Comparison of ENCODE assay signal across 26 mouse cellular contexts in genomic region chr14:48504566-48504950, GRCm38 (mm10). TPM values are rescaled to one million over a fixed set of nuclear protein-coding genes. Genes with fewer than 3 reads are reported as not detected.
A peak's percentile ranks its signal among the peaks of the same experiment; 100 is the strongest.
DNase-seq lines count a peak whose midpoint lies in the region; ATAC-seq and TF ChIP-seq lines count a peak whose summit lies in the region.
"Had no signal": no experiment of that assay in that cellular context is flagged by ENCODE, and none has a peak within 500 bp of the region (broad histone marks: within the 10 kb centered on the region; RNA-seq: fewer than 3 reads in every experiment).

No protein-coding gene starts in this region.

- H3K9me3 ChIP-seq in heart, embryonic 12.5 days (replicated peaks), result no peaks in the 10 kb centered on the region
- H3K9me3 ChIP-seq in midbrain, embryonic 10.5 days (replicated peaks), result no peaks in the 10 kb centered on the region
- no peaks in the 10 kb centered on the region for H3K9me3 ChIP-seq in midbrain, postnatal 0 days (ENCODE audit: low read length)
- H3K9me3 ChIP-seq in E14TG2a.4 (ENCODE audit: low read length), result no peaks in the 10 kb centered on the region
- H3K9me3 ChIP-seq: embryonic facial prominence, embryonic 13.5 days; forebrain, embryonic 13.5 days; G1E; heart, embryonic 15.5 days; limb, embryonic 10.5 days; limb, embryonic 15.5 days; liver, embryonic 13.5 days; megakaryocyte, embryonic 14.5 days had no signal

- no peak overlapping the region for H3K4me2 ChIP-seq in heart, embryonic 12.5 days
- H3K4me2 ChIP-seq in midbrain, postnatal 0 days (ENCODE audit: low read depth, low read length, poor library complexity, severe bottlenecking), result no peak overlapping the region
- H3K4me2 ChIP-seq: embryonic facial prominence, embryonic 13.5 days; heart, embryonic 15.5 days; limb, embryonic 15.5 days; liver, embryonic 13.5 days had no signal

- TF ChIP-seq CTCF in midbrain, postnatal 0 days (IDR thresholded peaks at IDR 0.05), result no peak
- TF ChIP-seq CTCF in E14TG2a.4 (conservative IDR thresholded peaks at IDR 0.05; ENCODE audit: low read length), result no peak

- H3K27ac ChIP-seq in heart, embryonic 12.5 days (ENCODE audit: poor library complexity, severe bottlenecking), result no peak overlapping the region
- H3K27ac ChIP-seq in midbrain, embryonic 10.5 days (replicated peaks), result peak overlapping the region; percentile 71
- no peak overlapping the region for H3K27ac ChIP-seq in midbrain, postnatal 0 days (ENCODE audit: low read depth, low read length)
- H3K27ac ChIP-seq: embryonic facial prominence, embryonic 13.5 days; forebrain, embryonic 13.5 days; heart, embryonic 15.5 days; limb, embryonic 15.5 days; liver, embryonic 13.5 days had no signal

- H3K27me3 ChIP-seq in heart, embryonic 12.5 days (replicated peaks), result no peaks in the 10 kb centered on the region
- H3K27me3 ChIP-seq in midbrain, embryonic 10.5 days (ENCODE audit: low read depth, poor library complexity, severe bottlenecking), result peaks cover 80% of the 10 kb centered on the region
- H3K27me3 ChIP-seq in midbrain, postnatal 0 days (ENCODE audit: insufficient read depth, low read length), result 0 out of 2 replicates have a peak, but pooled peaks cover under 1% of the 10 kb centered on the region
- H3K27me3 ChIP-seq in E14TG2a.4 (ENCODE audit: insufficient read depth, low read length), result peaks cover 51% of the 10 kb centered on the region
- H3K27me3 ChIP-seq: embryonic facial prominence, embryonic 13.5 days; heart, embryonic 15.5 days; limb, embryonic 15.5 days; liver, embryonic 13.5 days; megakaryocyte, embryonic 14.5 days had no signal

- peaks cover 20% of the 10 kb centered on the region for H3K36me3 ChIP-seq in heart, embryonic 12.5 days
- H3K36me3 ChIP-seq in midbrain, embryonic 10.5 days, result peaks cover 12% of the 10 kb centered on the region
- H3K36me3 ChIP-seq in midbrain, postnatal 0 days (ENCODE audit: insufficient read depth, low read length), result peaks cover 10% of the 10 kb centered on the region
- H3K36me3 ChIP-seq in E14TG2a.4 (ENCODE audit: insufficient read depth, low read length), result no peaks in the 10 kb centered on the region

- peak; percentile 56 for DNase-seq in heart, adult 11 months
- DNase-seq in midbrain, embryonic 10.5 days (ENCODE audit: low spot score), result no peak
- no peak for DNase-seq in midbrain, postnatal 0 days (ENCODE audit: low spot score)
- DNase-seq in ES-CJ7 (ENCODE audit: low read depth, low spot score), result peak; percentile 53
- DNase-seq in layer of hippocampus, postnatal 14 days (ENCODE audit: low spot score in 2 of 2), result no peak
- DNase-seq in cerebellum, postnatal 10 days, result no peak
- DNase-seq: adrenal gland, postnatal 25 days; cerebellum, adult 11-12 months; cerebellum, adult 9-11 months; kidney, adult 9 months; liver, embryonic 13.5 days; lung, adult 18-20 months; lung, postnatal 4 days; right cerebral cortex, postnatal 14 days had no signal

- H3K9ac ChIP-seq in heart, embryonic 12.5 days, result no peak overlapping the region
- no peak overlapping the region for H3K9ac ChIP-seq in midbrain, postnatal 0 days (replicated peaks; ENCODE audit: low read length, poor library complexity, severe bottlenecking)
- H3K9ac ChIP-seq: embryonic facial prominence, embryonic 13.5 days; forebrain, embryonic 13.5 days; heart, embryonic 15.5 days; limb, embryonic 15.5 days; liver, embryonic 13.5 days had no signal

- no peak for ATAC-seq in heart, embryonic 12.5 days (ENCODE audit: insufficient number of reproducible peaks, low FRiP score)
- no peak for ATAC-seq in midbrain, postnatal 0 days (ENCODE audit: low FRiP score)
- ATAC-seq: CD4-positive, CD25-positive, alpha-beta regulatory T cell, adult 4 months; forebrain, embryonic 13.5 days; intestine, postnatal 0 days; lung, postnatal 0 days had no signal

- no peaks in the 10 kb centered on the region for H3K4me1 ChIP-seq in heart, embryonic 12.5 days (replicated peaks)
- H3K4me1 ChIP-seq in midbrain, embryonic 10.5 days, result peaks cover 24% of the 10 kb centered on the region
- no peaks in the 10 kb centered on the region; the same call in 1 of the 2 replicates for H3K4me1 ChIP-seq in midbrain, postnatal 0 days (ENCODE audit: insufficient read depth, low read length)
- peaks cover 33% of the 10 kb centered on the region for H3K4me1 ChIP-seq in E14TG2a.4 (replicated peaks; ENCODE audit: low read depth, low read length)
- H3K4me1 ChIP-seq: embryonic facial prominence, embryonic 13.5 days; heart, embryonic 15.5 days; limb, embryonic 15.5 days; liver, embryonic 13.5 days; megakaryocyte, embryonic 14.5 days had no signal

- WGBS in heart, embryonic 12.5 days, result 55% methylated on average over 9 of the region's 9 CpGs
- 17% methylated on average over 9 of the region's 9 CpGs for WGBS in midbrain, embryonic 10.5 days
- WGBS in midbrain, postnatal 0 days, result 20% methylated on average over 9 of the region's 9 CpGs

- H3K4me3 ChIP-seq in heart, embryonic 12.5 days, result no peak overlapping the region
- peak overlapping the region; percentile 41 for H3K4me3 ChIP-seq in midbrain, embryonic 10.5 days
- H3K4me3 ChIP-seq in midbrain, postnatal 0 days (ENCODE audit: low read depth, low read length), result no peak overlapping the region
- peak overlapping the region; percentile 60; the same call in 1 of the 2 replicates for H3K4me3 ChIP-seq in E14TG2a.4 (replicated peaks; ENCODE audit: low read length)
- H3K4me3 ChIP-seq: embryonic facial prominence, embryonic 13.5 days; forebrain, embryonic 13.5 days; heart, embryonic 15.5 days; limb, embryonic 10.5 days; limb, embryonic 15.5 days; liver, embryonic 13.5 days; megakaryocyte, embryonic 14.5 days had no signal

RNA-seq across cellular contexts. Expression of gene Tmem260, which starts 58.6 kb away (rescaled TPM):
- polyA plus RNA-seq in heart, embryonic 12.5 days (2016; fragmentation: Nextera tagmentation; extraction: Ambion mirVana), result 17.2 and 18.2 TPM in 2 replicates
- 19.3 and 21.0 TPM in 2 replicates for polyA plus RNA-seq in midbrain, embryonic 10.5 days (2016; fragmentation: Nextera tagmentation; extraction: Ambion mirVana)
- 17.4 and 19.2 TPM in 2 replicates for total RNA-seq in midbrain, postnatal 0 days (2014; rRNA removed)
- 12.7 and 14.2 TPM in 2 replicates for polyA plus RNA-seq in midbrain, postnatal 0 days (2015; fragmentation: Nextera tagmentation; extraction: Ambion mirVana)
- 10 to 100 TPM; 21.6 to 22.2 TPM for total RNA-seq in layer of hippocampus, postnatal 14 days (2021)

Comparison
In these comparisons a context has a peak if more than half of its experiments do, and no peak if none do; other contexts are left out.
1. H3K4me3 ChIP-seq: peak in midbrain, embryonic 10.5 days (single experiment) and E14TG2a.4 (single experiment); none in heart, embryonic 12.5 days (single experiment) and midbrain, postnatal 0 days (single experiment).
2. DNase-seq: peak in heart, adult 11 months (single experiment) and ES-CJ7 (single experiment); none in midbrain, embryonic 10.5 days (single experiment), midbrain, postnatal 0 days (single experiment), layer of hippocampus, postnatal 14 days (0 of 2) and cerebellum, postnatal 10 days (0 of 2).